Mouse (Mus musculus) midbrain, embryonic 11.5 days (tissue): ENCODE results near the gene BC017158. TPM values are rescaled to one million over a fixed set of nuclear protein-coding genes. Genes with fewer than 3 reads are reported as not detected.

Experiments
- ATAC-seq: fragments of 200-750 bp; cut with Nextera tagmentation; 2 replicates; pipeline ENCODE4 v1.8.0; 2017; ENCODE audit warnings: moderate TSS enrichment, moderate library complexity; ENCODE audit not compliant: low FRiP score
- DNase-seq: peaks from one replicate; pipeline ENCODE4 v3.0.0; 2015; ENCODE audit warnings: low spot score; ENCODE audit errors: missing footprints
- H3K27ac ChIP-seq: fragments of 300-500 bp; sonication (generic); 2 replicates; pipeline ENCODE4 v1.5.1; 2014; ENCODE audit warnings: low read depth, low read length
- H3K27me3 ChIP-seq: fragments of 300-500 bp; sonication (generic); 2 replicates; pipeline ENCODE4 v1.6.1; 2014; ENCODE audit warnings: mild to moderate bottlenecking, low read length, moderate library complexity, mixed read lengths; ENCODE audit not compliant: control insufficient read depth, insufficient read depth
- H3K36me3 ChIP-seq: fragments of 300-500 bp; sonication (generic); 2 replicates; pipeline ENCODE4 v1.6.1; 2014; ENCODE audit warnings: mild to moderate bottlenecking, low read length, moderate library complexity, mixed read lengths; ENCODE audit not compliant: control insufficient read depth, insufficient read depth
- H3K4me1 ChIP-seq: fragments of 300-500 bp; sonication (generic); 2 replicates; pipeline ENCODE4 v1.6.1; 2014; ENCODE audit warnings: low read length; ENCODE audit not compliant: control insufficient read depth, insufficient read depth
- H3K4me2 ChIP-seq: fragments of 300-500 bp; sonication (generic); 2 replicates; pipeline ENCODE4 v1.6.1; 2014; ENCODE audit warnings: mild to moderate bottlenecking, moderate library complexity
- H3K4me3 ChIP-seq: fragments of 300-500 bp; sonication (generic); 2 replicates; pipeline ENCODE4 v1.5.1; 2014; ENCODE audit warnings: low read depth, low read length
- H3K9ac ChIP-seq: fragments of 300-500 bp; sonication (generic); 2 replicates; pipeline ENCODE4 v1.6.1; 2014; ENCODE audit warnings: low read length
- H3K9me3 ChIP-seq: fragments of 300-500 bp; sonication (generic); 2 replicates; pipeline ENCODE4 v1.6.1; 2016; ENCODE audit warnings: low read length; ENCODE audit not compliant: control insufficient read depth
- WGBS: fragments of 180-500 bp; shearing (Covaris S2); extraction: QIAGEN DNeasy Blood & Tissue Kit; methylation state at CpG from one replicate; pipeline ENCODE4 v1.1.7; 2014; 5-methylcytosine and 5-hydroxymethylcytosine counted together
- microRNA-seq: library from miRNA; unstranded; fragments of <30 nt; microRNA quantifications from one replicate; pipeline ENCODE4, GENCODE M21; 2017
- polyA plus RNA-seq: library from polyadenylated mRNA; unstranded; fragments of >200 nt; fragmentation: Nextera tagmentation; extraction: Ambion mirVana; gene quantifications from 2 replicates; pipeline ENCODE4 v1.2.1, GENCODE M21; 2014

BC017158 gene
- polyA plus RNA-seq, 1 experiment from 2014 or later, result 19.1 TPM

DNA sequence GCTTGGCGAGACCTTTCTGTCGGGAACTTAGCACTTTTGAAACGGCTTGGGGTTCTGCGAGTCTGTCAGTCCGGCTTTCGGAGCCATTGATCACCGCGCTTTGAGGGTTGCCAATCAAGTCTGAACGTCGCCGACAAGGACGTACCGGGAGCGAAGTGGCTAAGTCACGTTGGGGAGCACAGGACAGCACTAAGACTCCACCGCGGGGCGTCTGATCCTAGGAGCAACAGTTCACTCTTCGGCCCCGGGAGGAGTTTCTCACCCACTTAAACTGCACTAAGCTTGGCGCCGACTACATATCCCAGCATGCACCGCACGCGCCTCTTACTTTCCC, 60.4 kb downstream of the BC017158 start:
- ATAC-seq, result peak; percentile 49; the same call in 1 of the 2 replicates

DNA sequence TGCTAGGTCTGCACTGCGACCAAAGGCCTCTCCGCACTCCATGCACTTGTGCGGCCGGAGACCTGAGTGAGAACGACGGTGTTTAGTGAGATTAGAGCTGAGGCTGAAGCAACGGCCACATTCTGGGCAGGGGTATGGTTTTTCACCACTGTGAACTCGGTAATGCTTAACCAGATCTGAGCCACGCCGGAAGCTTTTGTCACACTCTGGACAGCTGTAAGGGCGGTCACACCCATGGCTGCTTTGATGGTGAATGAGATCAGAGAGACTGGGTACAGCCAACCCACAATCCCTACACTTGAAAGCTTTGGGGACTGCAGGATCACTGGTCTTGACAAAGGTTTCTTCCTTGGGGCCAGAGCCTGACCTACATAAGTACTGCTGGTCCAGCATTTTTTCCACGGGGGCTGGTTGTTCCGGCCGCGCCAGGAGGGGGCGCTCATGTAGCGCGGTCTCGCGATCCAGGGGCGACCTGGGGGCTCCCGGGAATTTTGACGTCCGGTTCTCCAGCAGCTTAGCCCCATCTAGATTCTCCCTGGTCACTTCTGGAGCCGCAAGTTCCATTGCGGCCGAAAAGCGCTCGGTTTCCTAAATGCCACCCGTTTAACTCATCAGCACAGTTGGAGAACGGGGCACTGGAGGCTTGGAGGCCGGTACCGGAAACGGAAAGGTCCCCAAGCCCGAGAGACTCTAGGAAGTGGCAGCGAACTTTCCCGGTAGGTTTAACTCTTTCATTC, 60.9 kb downstream of the BC017158 start, which contains the start of gene Armc5:
Armc5 (plus strand) TSS at position 487 of the 737 bp plus-strand sequence.
- 26% methylated on average over 37 of the region's 37 CpGs for WGBS
- ATAC-seq (peak; percentile 16; the same call in 1 of the 2 replicates), DNase-seq (peak; percentile 99)
- H3K36me3 ChIP-seq, result peaks cover 4% of the 10 kb centered on the region; the same call in 1 of the 2 replicates
- peak within 1 kb of the TSS; percentile 91 for H3K27ac ChIP-seq
- peak within 1 kb of the TSS; percentile 89 for H3K4me2 ChIP-seq
- peak within 1 kb of the TSS; percentile 72 for H3K4me3 ChIP-seq
- no peaks in the 10 kb centered on the region for H3K9me3 ChIP-seq
- no peaks in the 10 kb centered on the region for H3K27me3 ChIP-seq
- peak within 1 kb of the TSS; percentile 85 for H3K9ac ChIP-seq
- 0 out of 2 replicates have a peak, but pooled peaks cover 3% of the 10 kb centered on the region for H3K4me1 ChIP-seq

More for the DNA sequence above, 60.4 kb downstream of the BC017158 start:
- Histone ChIP-seq H3K9me3 (no peaks in the 10 kb centered on the region), H3K36me3 (peaks cover 4% of the 10 kb centered on the region; the same call in 1 of the 2 replicates), H3K9ac (peak overlapping the region; percentile 85), H3K4me1 (0 out of 2 replicates have a peak, but pooled peaks cover 3% of the 10 kb centered on the region), H3K27me3 (no peaks in the 10 kb centered on the region), H3K4me2 (peak overlapping the region; percentile 89), H3K4me3 (peak overlapping the region; percentile 72), H3K27ac (peak overlapping the region; percentile 91; the same call in 1 of the 2 replicates)
- under 1% methylated on average over 25 of the region's 25 CpGs for WGBS
- no peak for DNase-seq

- DNase-seq (no peak), ATAC-seq (no peak)
- Histone ChIP-seq H3K9ac (no peak overlapping the region), H3K4me3 (no peak overlapping the region), H3K4me1 (0 out of 2 replicates have a peak, but pooled peaks cover 3% of the 10 kb centered on the region), H3K4me2 (0 out of 2 replicates have a peak overlapping the region, but pooled peaks have one; percentile 89), H3K27ac (no peak overlapping the region), H3K36me3 (peaks cover 4% of the 10 kb centered on the region; the same call in 1 of the 2 replicates), H3K27me3 (no peaks in the 10 kb centered on the region), H3K9me3 (no peaks in the 10 kb centered on the region)
- 91% methylated on average over 13 of the region's 13 CpGs for WGBS
Measured at GRCm38 (mm10) chr7:128236426-128236825, 61.5 kb downstream of the BC017158 start.

- no peaks in the 10 kb centered on the region for H3K9me3 ChIP-seq
- H3K4me3 ChIP-seq, result no peak overlapping the region
- DNase-seq (no peak), ATAC-seq (no peak)
- no peaks in the 10 kb centered on the region for H3K27me3 ChIP-seq
- 0 out of 2 replicates have a peak, but pooled peaks cover 3% of the 10 kb centered on the region for H3K4me1 ChIP-seq
- 88% methylated on average over 1 of the region's 1 CpGs for WGBS
- peaks cover 4% of the 10 kb centered on the region; the same call in 1 of the 2 replicates for H3K36me3 ChIP-seq
- no peak overlapping the region for H3K9ac ChIP-seq
- H3K27ac ChIP-seq, result no peak overlapping the region
- no peak overlapping the region for H3K4me2 ChIP-seq
Measured at GRCm38 (mm10) chr7:128235481-128235880, 62.5 kb downstream of the BC017158 start.

- H3K4me1 ChIP-seq, result 0 out of 2 replicates have a peak, but pooled peaks cover 3% of the 10 kb centered on the region
- no peak for DNase-seq
- no peak overlapping the region for H3K4me2 ChIP-seq
- H3K9me3 ChIP-seq, result no peaks in the 10 kb centered on the region
- no peak overlapping the region for H3K4me3 ChIP-seq
- WGBS, result 85% methylated on average over 2 of the region's 2 CpGs
- no peaks in the 10 kb centered on the region for H3K36me3 ChIP-seq
- no peak for ATAC-seq
- H3K27me3 ChIP-seq, result no peaks in the 10 kb centered on the region
- no peak overlapping the region for H3K27ac ChIP-seq
- no peak overlapping the region for H3K9ac ChIP-seq
Measured at GRCm38 (mm10) chr7:128234796-128235195, 63.2 kb downstream of the BC017158 start.

DNA sequence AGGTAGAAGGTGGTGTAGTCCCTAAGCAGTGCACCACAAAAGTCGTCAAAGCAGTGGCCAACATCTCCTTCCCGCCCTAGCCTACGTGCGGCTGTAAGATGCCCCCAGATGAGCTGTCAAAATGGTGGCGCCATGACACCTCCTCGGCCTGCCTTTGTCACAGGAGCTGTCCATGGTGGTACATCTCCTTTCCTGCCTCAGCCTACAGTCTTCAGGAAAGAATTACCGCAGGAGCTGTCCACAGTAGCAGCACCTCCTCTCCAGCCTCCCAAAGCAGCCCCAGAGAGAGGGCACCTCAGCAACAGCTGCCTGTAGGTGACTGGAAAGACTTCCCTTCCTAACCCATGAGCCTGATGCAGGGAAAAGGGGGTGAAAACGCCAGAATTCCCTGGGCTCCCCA, 66.2 kb downstream of the BC017158 start:
- H3K27ac ChIP-seq, result no peak overlapping the region
- H3K4me3 ChIP-seq, result no peak overlapping the region
- ATAC-seq (no peak), DNase-seq (no peak)
- 53% methylated on average over 8 of the region's 8 CpGs for WGBS
- H3K4me1 ChIP-seq, result 0 out of 2 replicates have a peak, but pooled peaks cover 1% of the 10 kb centered on the region
- H3K4me2 ChIP-seq, result no peak overlapping the region
- no peaks in the 10 kb centered on the region for H3K36me3 ChIP-seq
- H3K27me3 ChIP-seq, result no peaks in the 10 kb centered on the region
- H3K9me3 ChIP-seq, result no peaks in the 10 kb centered on the region
- no peak overlapping the region for H3K9ac ChIP-seq

Small RNA genes within 50 kb of the gene (microRNA-seq; reads per million reads assigned to microRNA genes)
- not detected for gene Mir3103

Other genes starting within 250 kb of the BC017158 start
- 0.20 and 0.37 TPM in 2 replicates for gene Itgam, start 235.5 kb downstream of the BC017158 start, polyA plus RNA-seq
- not detected in 2 replicates for gene Gm49368, start 235.5 kb downstream of the BC017158 start, polyA plus RNA-seq
- gene Itgax, start 168.6 kb downstream of the BC017158 start, polyA plus RNA-seq, result 0.19 TPM in 1 of 2 replicates, not detected in the other
- gene Itgad, start 143.8 kb downstream of the BC017158 start, polyA plus RNA-seq, result not detected in 2 replicates
- not detected in 2 replicates for gene Cox6a2, start 91.8 kb downstream of the BC017158 start, polyA plus RNA-seq
- 5.8 and 7.1 TPM in 2 replicates for gene Armc5, start 60.8 kb downstream of the BC017158 start, polyA plus RNA-seq
- gene 9130023H24Rik, start 60.1 kb downstream of the BC017158 start, polyA plus RNA-seq, result 13.7 and 14.2 TPM in 2 replicates
- 32.2 and 34.3 TPM in 2 replicates for gene Tgfb1i1, start 51.4 kb downstream of the BC017158 start, polyA plus RNA-seq
- 0.16 TPM in 1 of 2 replicates, not detected in the other for gene Slc5a2, start 32.5 kb downstream of the BC017158 start, polyA plus RNA-seq
- gene Rgs10, start 120.6 kb upstream of the BC017158 start, polyA plus RNA-seq, result 10.0 and 11.7 TPM in 2 replicates
- gene Tial1, start 163.5 kb upstream of the BC017158 start, polyA plus RNA-seq, result 43.9 and 46.6 TPM in 2 replicates
- gene Bag3, start 225.4 kb upstream of the BC017158 start, polyA plus RNA-seq, result 3.0 and 4.3 TPM in 2 replicates